Mouse (Mus musculus): ENCODE data around the gene Wdr25. TPM values are rescaled to one million over a fixed set of nuclear protein-coding genes. Genes with fewer than 3 reads are reported as not detected.

Gene Wdr25
- total and polyA plus RNA-seq, 3 experiments = 8.7 to 10.8 TPM; not detected in 1

- no peak overlapping the region for H3K27ac ChIP-seq (ENCODE audit: control insufficient read depth, low read depth, low read length)
- no peak for TF ChIP-seq POLR2A (IDR thresholded peaks at IDR 0.05; ENCODE audit: control insufficient read depth in 1 of 2, insufficient read depth in 1 of 2, low read depth in 1 of 2, low read length in 2 of 2, poor library complexity in 1 of 2)
- TF ChIP-seq USF2 (IDR thresholded peaks at IDR 0.05; ENCODE audit: borderline replicate concordance in 1 of 2, insufficient read depth in 1 of 2, low read depth in 1 of 2, low read length in 2 of 2) = no peak
- TF ChIP-seq MEF2A (IDR thresholded peaks at IDR 0.05; ENCODE audit: extremely low read depth, insufficient replicate concordance, low read depth, low read length, poor library complexity, severe bottlenecking) = no peak
- no peak for TF ChIP-seq EP300 (IDR thresholded peaks at IDR 0.05; ENCODE audit: low read depth in 1 of 2, low read length in 2 of 2)
- no peak for TF ChIP-seq POLR2AphosphoS2 (IDR thresholded peaks at IDR 0.05; ENCODE audit: low read length)
- no peak for TF ChIP-seq MAZ (IDR thresholded peaks at IDR 0.05; ENCODE audit: low read depth, low read length)
- no peak for TF ChIP-seq HCFC1 (IDR thresholded peaks at IDR 0.05; ENCODE audit: low read depth, low read length)
- TF ChIP-seq MAFK (IDR thresholded peaks at IDR 0.05; ENCODE audit: borderline replicate concordance, low read depth, low read length) = no peak
- TF ChIP-seq ZNF384 (IDR thresholded peaks at IDR 0.05; ENCODE audit: low read depth, low read length) = no peak
- no peak for TF ChIP-seq ZC3H11A (IDR thresholded peaks at IDR 0.05; ENCODE audit: low read depth, low read length)
- TF ChIP-seq MYB (IDR thresholded peaks at IDR 0.05; ENCODE audit: low read depth, low read length) = no peak
- TF ChIP-seq JUND (IDR thresholded peaks at IDR 0.05; ENCODE audit: low read depth, low read length) = no peak
- TF ChIP-seq CHD2 (IDR thresholded peaks at IDR 0.05; ENCODE audit: low read length) = no peak
- TF ChIP-seq MYC (IDR thresholded peaks at IDR 0.05; ENCODE audit: low read depth, low read length) = no peak
- TF ChIP-seq CHD1 (IDR thresholded peaks at IDR 0.05; ENCODE audit: low read depth, low read length) = no peak
- no peak for TF ChIP-seq UBTF (IDR thresholded peaks at IDR 0.05; ENCODE audit: borderline replicate concordance, insufficient read depth, low read depth, low read length)
- no peak overlapping the region for H3K9ac ChIP-seq (ENCODE audit: control insufficient read depth, low read depth, low read length, poor library complexity, severe bottlenecking)
- H3K27me3 ChIP-seq (ENCODE audit: control insufficient read depth in 1 of 2, insufficient read depth in 2 of 2, low read length in 2 of 2) = no peaks in the 10 kb centered on the region
- no peaks in the 10 kb centered on the region for H3K4me1 ChIP-seq (ENCODE audit: control insufficient read depth in 1 of 2, insufficient read depth in 2 of 2, low read length in 2 of 2)
- H3K79me2 ChIP-seq (ENCODE audit: control insufficient read depth, insufficient read depth, low read length, poor library complexity) = no peaks in the 10 kb centered on the region
- no peaks in the 10 kb centered on the region for H3K9me3 ChIP-seq (replicated peaks; ENCODE audit: insufficient read depth, low read length)
- peaks cover 0 to 20% of the 10 kb centered on the region in 2 experiments; a peak in 2 of 4 replicates for H3K36me3 ChIP-seq (ENCODE audit: control insufficient read depth in 1 of 2, insufficient read depth in 2 of 2, low read length in 2 of 2)
- DNase-seq (ENCODE audit: low read depth, low spot score) = no peak
- no peak overlapping the region for H3K4me3 ChIP-seq (ENCODE audit: control insufficient read depth in 1 of 2, insufficient read depth in 1 of 2, low read depth in 2 of 2, low read length in 2 of 2)
Measured at GRCm38 (mm10) chr12:108881192-108881591, 12.2 kb upstream of the Wdr25 start.

GRCm38 (mm10) chr12:108882776-108883175, 10.7 kb upstream of the Wdr25 start:
- DNase-seq (ENCODE audit: low read depth, low spot score) = no peak
- TF ChIP-seq HCFC1 (IDR thresholded peaks at IDR 0.05; ENCODE audit: low read depth, low read length) (no peak), CTCF (IDR thresholded peaks at IDR 0.05 in 2 of 3, conservative IDR thresholded peaks at IDR 0.05 in 1 of 3; ENCODE audit: control insufficient read depth in 1 of 3, insufficient read depth in 1 of 3, low read depth in 2 of 3, low read length in 3 of 3, poor library complexity in 1 of 3, severe bottlenecking in 1 of 3) (no peak), GATA1 (IDR thresholded peaks at IDR 0.05; ENCODE audit: low read depth, low read length) (no peak), POLR2A (IDR thresholded peaks at IDR 0.05; ENCODE audit: control insufficient read depth in 1 of 2, insufficient read depth in 1 of 2, low read depth in 1 of 2, low read length in 2 of 2, poor library complexity in 1 of 2) (no peak), MAFK (IDR thresholded peaks at IDR 0.05; ENCODE audit: borderline replicate concordance, low read depth, low read length) (no peak), SMC3 (IDR thresholded peaks at IDR 0.05; ENCODE audit: low read depth, low read length) (no peak), SIN3A (IDR thresholded peaks at IDR 0.05; ENCODE audit: low read length) (no peak)
- Histone ChIP-seq H3K27me3 (ENCODE audit: control insufficient read depth in 1 of 2, insufficient read depth in 2 of 2, low read length in 2 of 2) (no peaks in the 10 kb centered on the region), H3K9ac (ENCODE audit: control insufficient read depth, low read depth, low read length, poor library complexity, severe bottlenecking) (no peak overlapping the region), H3K79me2 (ENCODE audit: control insufficient read depth, insufficient read depth, low read length, poor library complexity) (no peaks in the 10 kb centered on the region), H3K4me3 (ENCODE audit: control insufficient read depth in 1 of 2, insufficient read depth in 1 of 2, low read depth in 2 of 2, low read length in 2 of 2) (no peak overlapping the region), H3K36me3 (ENCODE audit: control insufficient read depth in 1 of 2, insufficient read depth in 2 of 2, low read length in 2 of 2) (peaks cover 0 to 26% of the 10 kb centered on the region in 2 experiments; a peak in 2 of 4 replicates), H3K4me1 (ENCODE audit: control insufficient read depth in 1 of 2, insufficient read depth in 2 of 2, low read length in 2 of 2) (no peaks in the 10 kb centered on the region), H3K27ac (ENCODE audit: control insufficient read depth, low read depth, low read length) (no peak overlapping the region), H3K9me3 (replicated peaks; ENCODE audit: insufficient read depth, low read length) (no peaks in the 10 kb centered on the region)
